Mouse (Mus musculus) spleen, adult 2 months (tissue): Measurements from ENCODE around the gene Esam.

Experiments
- CTCF ChIP-seq: fragments of 200-500 bp; IDR thresholded peaks from 2 replicates; pipeline ENCODE4 v1.5.1; 2011; ENCODE audit warnings: mild to moderate bottlenecking, inconsistent platforms; ENCODE audit not compliant: insufficient read depth, insufficient read length, insufficient replicate concordance; ENCODE audit errors: extremely low read depth
- POLR2A ChIP-seq: fragments of 200-500 bp; IDR thresholded peaks from 2 replicates; pipeline ENCODE4 v1.6.1; 2011; ENCODE audit warnings: low read depth, low read length, inconsistent platforms

GRCm38 (mm10) chr9:37485146-37485545, 42.7 kb upstream of the Esam start:
- TF ChIP-seq CTCF: no peak
- TF ChIP-seq POLR2A: no peak
